Mouse (Mus musculus) left cerebral cortex, adult 9 months (tissue): ENCODE data around the gene Tcf25.

ENCODE experiments used
- DNase-seq, 2 experiments: peaks; one replicate each; pipeline ENCODE4 v3.0.0; 2022; ENCODE audit warnings: low spot score in 2 of 2

Gene Tcf25

GRCm38 (mm10) chr8:123349073-123349472, 24.5 kb upstream of the Tcf25 start:
- DNase-seq = no peak

DNA sequence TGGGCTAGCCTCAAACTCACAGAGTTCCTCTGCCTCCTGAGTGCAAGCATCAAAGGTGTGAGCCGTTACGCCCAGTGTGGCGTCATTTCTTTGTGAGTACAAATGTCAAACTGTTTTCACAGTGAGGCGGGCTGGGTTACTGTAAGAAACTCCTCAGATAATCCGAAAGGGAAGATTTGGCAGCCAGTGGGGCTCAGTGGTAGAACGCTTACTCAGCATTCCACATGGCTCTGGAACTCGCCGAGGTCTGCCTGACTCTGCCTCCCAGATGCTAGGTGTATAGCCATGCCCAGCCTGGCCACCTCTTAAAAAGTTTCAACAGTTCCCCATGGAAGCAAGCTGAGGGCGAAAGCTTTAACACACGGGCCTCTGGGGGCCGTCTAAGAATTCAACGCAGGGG, 21.4 kb upstream of the Tcf25 start:
- DNase-seq = no peak

GRCm38 (mm10) chr8:123352786-123353185, 20.8 kb upstream of the Tcf25 start:
- DNase-seq = peak in 1 of 2 experiments; percentile 44

DNA sequence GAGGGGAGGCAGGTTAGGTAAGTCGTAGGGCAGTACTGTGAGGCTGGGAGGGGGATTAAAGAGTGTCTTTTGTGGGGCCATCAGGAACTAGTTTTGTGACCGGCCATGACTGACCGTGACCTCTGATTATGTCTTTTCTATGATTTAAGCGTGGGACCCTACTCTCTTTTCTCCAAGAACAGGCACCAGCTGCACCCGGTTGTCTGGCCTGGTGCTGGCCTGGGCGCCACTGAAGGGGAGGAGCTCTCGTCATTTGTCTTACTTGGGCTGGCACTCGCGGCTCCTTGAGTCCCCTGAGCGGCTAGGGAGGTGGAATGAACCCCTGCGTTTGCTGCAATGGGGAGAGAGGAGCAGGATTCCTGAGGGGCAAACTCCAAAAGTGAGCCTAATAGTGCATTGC, 20.3 kb upstream of the Tcf25 start:
- DNase-seq = no peak

DNA sequence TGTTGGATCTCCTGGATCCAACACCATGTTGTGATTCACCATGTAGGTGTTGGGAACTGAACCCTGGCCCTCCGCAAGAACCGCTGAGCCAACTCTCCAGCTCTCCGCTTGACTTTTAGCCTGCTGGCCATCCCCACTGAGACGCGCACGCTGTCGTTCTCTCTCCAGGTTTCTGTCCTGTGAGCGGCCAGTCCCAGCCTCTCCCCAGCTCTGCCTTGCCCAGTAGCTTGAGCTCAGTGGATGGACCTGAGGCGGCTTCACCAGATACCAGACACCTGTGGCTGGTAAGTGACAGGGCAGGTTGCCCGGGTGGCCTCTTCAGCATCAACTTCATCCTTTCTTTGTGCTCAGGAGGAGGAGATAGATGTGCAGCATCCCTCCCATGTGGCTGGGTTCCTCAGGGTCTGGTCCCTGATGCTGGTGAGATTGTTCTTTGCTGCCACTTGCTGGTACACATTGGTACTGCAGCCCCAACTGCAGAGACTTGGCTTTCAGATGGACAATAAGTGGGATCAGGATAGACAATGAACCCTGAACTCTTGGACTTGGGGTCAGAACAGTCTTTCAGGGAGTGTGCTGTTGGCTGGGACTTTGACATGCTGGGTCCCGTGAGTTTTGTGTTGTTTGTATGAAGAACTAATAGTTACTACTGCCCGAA, 12.3 kb upstream of the Tcf25 start:
- DNase-seq = peak in 1 of 2 experiments; percentile 90

DNA sequence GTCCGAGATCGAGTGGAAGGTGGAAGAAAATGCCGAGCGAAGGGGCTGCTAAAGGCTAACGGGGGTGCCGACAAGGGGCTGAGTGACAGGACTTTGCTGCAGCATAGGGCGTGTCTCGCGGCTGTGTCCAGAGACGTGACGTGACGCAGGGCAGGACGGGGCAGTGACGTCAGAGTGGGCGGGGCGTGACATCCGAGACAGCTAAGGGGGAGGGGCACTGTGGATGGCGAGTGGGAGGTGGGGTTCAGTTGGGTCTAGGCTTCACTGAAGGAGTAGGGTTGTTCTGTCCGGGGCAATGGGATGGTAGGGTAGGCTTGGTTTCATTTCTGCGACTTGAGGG, 656 bp downstream of the Tcf25 start:
- DNase-seq = peak; percentile 66 to 92

DNA sequence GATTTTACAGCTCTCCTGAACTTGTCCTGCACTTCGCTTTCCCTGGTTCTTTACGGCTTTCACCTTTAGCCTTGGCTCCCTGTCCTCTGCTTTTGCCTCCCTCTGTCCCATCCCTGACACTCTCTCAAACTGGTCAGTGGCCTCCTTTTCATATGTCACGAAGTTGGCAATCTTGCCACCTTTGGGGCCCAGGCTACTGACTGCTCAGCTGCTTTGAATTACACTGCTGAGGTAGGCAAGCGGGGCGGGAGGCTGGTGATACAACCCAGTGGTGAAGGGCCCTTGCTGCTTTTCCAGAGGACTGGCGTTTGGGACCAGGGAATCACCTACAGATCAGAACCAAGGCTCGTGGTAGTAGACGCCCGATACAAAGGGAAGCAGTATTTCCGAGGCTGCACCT, 2.1 kb downstream of the Tcf25 start:
- no peak for DNase-seq

GRCm38 (mm10) chr8:123376106-123376505, 2.6 kb downstream of the Tcf25 start:
- no peak for DNase-seq

GRCm38 (mm10) chr8:123381711-123382110, 8.2 kb downstream of the Tcf25 start:
- no peak for DNase-seq

DNA sequence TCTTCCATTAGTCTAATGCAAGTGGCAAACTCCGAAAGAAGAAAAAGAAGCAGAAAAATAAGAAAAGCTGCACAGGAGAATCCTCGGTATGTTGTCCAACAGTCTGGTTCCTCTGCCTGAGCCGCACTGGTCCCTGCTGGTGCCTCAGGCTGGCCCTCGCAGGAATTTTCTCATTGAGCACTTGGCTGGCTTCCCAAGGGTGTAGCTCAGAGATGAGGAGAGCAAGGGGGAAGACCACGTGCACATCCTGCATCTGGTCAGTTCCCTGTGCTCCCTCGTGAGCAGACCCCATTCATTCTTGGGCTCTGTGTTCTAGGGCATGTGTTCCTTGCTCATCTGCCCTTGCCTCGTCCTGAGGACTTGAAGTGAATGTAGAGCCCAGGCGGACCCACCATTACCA, 9.0 kb downstream of the Tcf25 start:
- DNase-seq = no peak

GRCm38 (mm10) chr8:123384883-123385540, 11.5 kb downstream of the Tcf25 start:
- DNase-seq = no peak

GRCm38 (mm10) chr8:123387041-123387440, 13.5 kb downstream of the Tcf25 start:
- DNase-seq = no peak

- DNase-seq = no peak
Measured at GRCm38 (mm10) chr8:123387801-123388200, 14.2 kb downstream of the Tcf25 start.

DNA sequence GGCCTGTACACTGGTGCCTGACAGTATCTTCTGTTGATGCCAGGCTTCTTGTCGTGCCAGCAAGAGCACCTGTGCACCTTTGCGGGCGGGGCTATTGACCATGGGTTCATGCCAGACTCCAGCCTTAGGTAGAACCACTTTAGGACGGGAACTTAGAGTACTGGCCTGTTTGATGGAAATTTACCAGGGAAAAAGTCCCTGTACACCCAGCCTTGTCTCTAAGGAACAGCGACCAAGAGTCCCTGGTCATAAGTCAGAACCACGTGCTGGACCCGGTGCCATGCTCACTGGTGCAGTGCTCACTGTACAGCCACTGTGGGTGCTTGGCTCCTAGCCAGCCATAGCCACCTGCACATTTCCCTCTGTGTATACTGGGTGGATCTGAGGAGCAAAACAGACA, 15.5 kb downstream of the Tcf25 start:
- DNase-seq = no peak

- DNase-seq = no peak
Measured at GRCm38 (mm10) chr8:123398308-123398707, 24.8 kb downstream of the Tcf25 start.

- no peak for DNase-seq
Measured at GRCm38 (mm10) chr8:123401936-123402335, 28.4 kb downstream of the Tcf25 start.

DNA sequence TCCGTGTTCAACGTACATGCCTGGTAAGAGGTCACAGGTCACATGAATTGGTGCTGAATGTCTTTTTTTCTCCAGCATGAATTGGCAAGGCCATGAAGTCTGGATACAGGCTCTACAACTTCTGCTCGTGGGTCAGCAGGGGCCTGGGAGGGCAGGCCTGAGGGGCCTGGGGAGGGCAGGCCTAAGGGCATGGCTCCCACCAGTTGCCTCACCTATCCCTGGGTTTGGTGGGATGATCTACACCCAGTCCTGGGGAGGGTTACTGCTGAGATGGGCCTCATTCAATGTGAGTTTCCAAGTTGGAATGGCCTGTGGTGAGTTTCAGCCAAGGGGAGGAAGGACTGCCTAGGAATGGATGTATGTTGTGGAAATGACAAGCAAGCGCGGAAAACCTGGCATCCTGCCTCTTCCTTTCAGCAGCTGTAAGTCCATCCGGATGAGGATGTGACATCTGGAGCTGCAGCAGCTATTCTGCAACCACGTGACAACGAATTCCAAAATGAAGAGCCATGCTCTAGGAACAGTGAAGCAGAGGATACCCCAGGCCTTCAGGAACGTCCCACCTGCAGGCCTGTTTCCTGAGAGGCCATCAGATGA, 29.3 kb downstream of the Tcf25 start:
- no peak for DNase-seq

DNA sequence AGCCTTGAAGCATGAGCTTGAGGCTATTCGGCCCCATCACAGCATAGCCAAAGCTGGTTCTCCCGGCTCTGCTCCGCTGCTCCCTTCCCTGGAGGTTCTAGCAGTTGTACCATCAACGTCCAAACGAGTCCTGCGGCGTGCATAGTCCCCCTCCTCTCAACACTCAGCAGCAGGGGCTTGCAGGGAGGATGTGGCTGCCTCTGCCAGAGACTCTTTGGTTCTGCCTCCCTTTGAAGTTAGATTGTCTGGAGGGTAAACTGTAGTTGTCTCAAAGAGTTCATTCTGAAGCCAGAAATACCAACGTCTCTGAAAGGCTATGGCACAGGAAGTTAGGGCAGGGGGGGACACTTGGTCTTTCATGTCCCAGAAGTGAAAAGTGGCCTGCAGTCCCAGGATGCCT, 31.0 kb downstream of the Tcf25 start:
- no peak for DNase-seq

GRCm38 (mm10) chr8:123406786-123407185, 33.2 kb downstream of the Tcf25 start, which contains the start of gene Mc1r:
Mc1r (plus strand) TSS chr8:123407107.
- peak in 1 of 2 experiments; percentile 77 for DNase-seq

DNA sequence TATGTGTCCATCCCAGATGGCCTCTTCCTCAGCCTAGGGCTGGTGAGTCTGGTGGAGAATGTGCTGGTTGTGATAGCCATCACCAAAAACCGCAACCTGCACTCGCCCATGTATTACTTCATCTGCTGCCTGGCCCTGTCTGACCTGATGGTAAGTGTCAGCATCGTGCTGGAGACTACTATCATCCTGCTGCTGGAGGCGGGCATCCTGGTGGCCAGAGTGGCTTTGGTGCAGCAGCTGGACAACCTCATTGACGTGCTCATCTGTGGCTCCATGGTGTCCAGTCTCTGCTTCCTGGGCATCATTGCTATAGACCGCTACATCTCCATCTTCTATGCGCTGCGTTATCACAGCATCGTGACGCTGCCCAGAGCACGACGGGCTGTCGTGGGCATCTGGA, 34.1 kb downstream of the Tcf25 start:
- DNase-seq = no peak

- DNase-seq = no peak
Measured at GRCm38 (mm10) chr8:123408586-123409544, 35.3 kb downstream of the Tcf25 start.

DNA sequence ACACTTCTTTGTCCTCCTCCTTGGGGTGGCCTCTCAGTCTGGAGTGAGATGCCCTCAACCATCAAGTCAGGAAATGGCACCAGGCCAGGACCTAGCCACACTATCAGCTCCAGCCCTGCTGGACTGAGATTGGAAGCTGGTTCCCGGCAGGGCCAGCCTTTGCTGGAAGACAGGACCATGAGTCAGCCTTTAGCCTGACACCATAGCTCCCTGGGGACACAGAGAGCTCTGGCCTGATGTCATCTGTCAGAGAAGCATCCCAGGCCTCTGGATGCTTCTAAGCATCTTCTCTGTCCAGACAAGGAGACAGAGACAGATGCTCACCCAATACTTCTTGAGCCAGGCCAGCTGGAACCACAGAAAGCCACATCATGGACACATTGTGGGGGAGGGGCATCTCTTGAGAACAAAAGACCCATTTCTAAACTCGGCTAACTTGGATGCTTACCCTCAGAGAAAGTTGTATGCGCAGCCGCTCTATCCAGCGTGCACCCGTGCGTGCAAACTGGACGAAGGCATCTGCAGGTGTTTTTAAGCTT, 36.6 kb downstream of the Tcf25 start:
- peak in 1 of 2 experiments; percentile 47 for DNase-seq
